Mouse (Mus musculus) CD4-positive helper T cell, adult 2 months (primary cell): ENCODE data around the gene Tcf20.
A peak's percentile ranks its signal among the peaks of the same experiment; 100 is the strongest.

Experiments used
- DNase-seq: peaks from one replicate; pipeline ENCODE4 v3.0.0-alpha.2; 2012; ENCODE audit warnings: low read depth, missing footprints, low spot score

The Tcf20 gene

GRCm38 (mm10) chr15:82987732-82988112 lies at the start of gene Tcf20:
TSS of gene Tcf20 (minus strand) at chr15:82987872.
- DNase-seq: peak; percentile 88

DNA sequence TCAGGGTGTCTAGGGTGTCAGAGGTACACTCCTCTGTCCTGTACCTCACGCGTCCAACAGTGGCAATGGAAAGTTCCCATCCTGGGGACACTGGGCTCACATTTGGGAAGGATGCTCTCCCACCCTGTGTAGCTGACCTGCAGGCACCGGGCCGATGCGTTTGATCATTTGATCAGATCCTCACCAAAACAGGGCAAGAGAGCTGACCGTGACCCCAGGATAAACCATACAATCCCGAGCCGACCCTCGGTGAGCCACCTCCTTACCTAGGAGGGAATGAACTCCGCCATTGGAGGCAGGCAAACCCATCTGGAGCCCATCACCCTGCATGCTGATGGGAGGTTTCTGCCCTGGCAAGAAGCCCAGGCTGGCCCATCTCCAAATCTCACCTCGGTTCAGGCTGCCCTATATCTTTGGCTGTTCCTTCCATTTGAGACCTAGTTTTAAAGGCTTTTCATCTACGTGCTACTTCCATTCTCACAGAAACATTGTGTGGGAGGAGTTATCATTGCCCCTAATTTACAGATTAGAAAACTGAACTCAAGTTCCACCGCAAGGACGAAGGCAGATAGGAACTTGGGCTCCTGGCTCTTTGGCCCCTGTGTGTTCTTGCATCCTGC lies 49.3 kb upstream of the Tcf20 start:
- no peak for DNase-seq

DNA sequence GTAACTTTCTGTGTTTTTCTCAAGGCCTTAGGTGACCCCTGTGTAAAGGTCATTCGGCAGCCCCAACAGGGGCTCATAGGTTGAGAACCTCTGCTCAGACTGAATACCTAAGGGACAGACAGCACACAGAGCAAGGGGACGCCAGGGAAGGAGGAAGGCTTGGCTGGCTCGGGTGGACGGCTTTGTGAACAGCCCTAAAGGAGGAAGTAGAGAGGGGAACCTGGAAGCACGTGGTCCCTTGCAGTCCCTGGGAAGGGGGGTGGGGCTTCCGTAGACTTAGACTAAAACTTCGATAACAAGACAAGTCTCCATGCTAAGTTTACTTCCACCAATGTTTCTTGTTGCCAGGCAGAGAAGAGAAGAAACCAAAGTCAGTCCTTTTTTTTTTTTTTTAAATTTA lies 48.4 kb upstream of the Tcf20 start:
- DNase-seq: peak; percentile 30

- no peak for DNase-seq
Observed at GRCm38 (mm10) chr15:83034275-83034977, 46.8 kb upstream of the Tcf20 start.

- no peak for DNase-seq
Observed at GRCm38 (mm10) chr15:83032981-83033541, 45.4 kb upstream of the Tcf20 start, which contains the start of gene Nfam1. TSS of gene Nfam1 (minus strand) at chr15:83033306.

DNA sequence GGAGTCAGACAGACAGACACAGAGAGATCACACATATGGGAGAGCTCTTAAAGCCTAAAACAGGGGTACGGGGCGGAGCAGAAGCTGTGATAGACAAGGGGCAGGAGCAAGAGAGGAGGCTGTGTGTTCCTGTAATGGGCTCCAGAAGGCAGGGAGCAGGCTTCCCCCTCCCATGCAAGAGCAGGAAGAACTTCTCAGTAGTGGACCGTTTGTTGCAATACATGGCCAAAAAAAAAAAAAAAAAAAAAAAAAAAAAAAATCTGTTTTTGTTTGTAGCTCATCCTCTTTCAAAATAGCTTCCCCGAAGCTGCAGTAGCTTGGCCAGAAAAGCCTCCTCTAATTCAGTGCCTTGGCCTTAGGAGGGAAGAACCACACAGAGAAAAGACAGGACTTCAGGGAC lies 43.2 kb upstream of the Tcf20 start:
- no peak for DNase-seq

GRCm38 (mm10) chr15:83029725-83030718 lies 42.4 kb upstream of the Tcf20 start:
- DNase-seq: no peak

DNA sequence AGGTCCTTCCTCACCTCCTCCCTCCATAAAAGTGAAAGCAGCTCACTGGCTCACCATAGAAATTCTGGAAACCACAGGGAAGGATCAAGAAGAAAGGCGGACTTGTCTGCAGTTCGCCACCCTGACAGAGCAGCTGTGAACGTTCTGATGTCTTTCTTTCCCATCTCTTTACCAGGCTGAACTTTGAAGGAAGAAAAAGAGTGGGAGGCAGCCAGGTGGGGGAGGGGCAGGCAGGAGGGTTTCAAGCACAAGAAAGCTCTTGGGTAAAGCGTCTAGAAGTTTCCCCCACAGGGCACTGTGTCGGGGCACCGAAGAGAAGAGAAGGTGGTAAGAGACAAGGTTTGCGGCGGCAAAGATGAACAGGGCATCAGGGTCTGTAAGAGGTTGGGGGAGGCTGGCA lies 38.5 kb upstream of the Tcf20 start:
- no peak for DNase-seq

- DNase-seq: no peak
Observed at GRCm38 (mm10) chr15:83025041-83025760, 37.5 kb upstream of the Tcf20 start.

GRCm38 (mm10) chr15:83022947-83023346 lies 35.3 kb upstream of the Tcf20 start:
- no peak for DNase-seq

GRCm38 (mm10) chr15:83010990-83011664 lies 23.5 kb upstream of the Tcf20 start:
- DNase-seq: no peak

DNA sequence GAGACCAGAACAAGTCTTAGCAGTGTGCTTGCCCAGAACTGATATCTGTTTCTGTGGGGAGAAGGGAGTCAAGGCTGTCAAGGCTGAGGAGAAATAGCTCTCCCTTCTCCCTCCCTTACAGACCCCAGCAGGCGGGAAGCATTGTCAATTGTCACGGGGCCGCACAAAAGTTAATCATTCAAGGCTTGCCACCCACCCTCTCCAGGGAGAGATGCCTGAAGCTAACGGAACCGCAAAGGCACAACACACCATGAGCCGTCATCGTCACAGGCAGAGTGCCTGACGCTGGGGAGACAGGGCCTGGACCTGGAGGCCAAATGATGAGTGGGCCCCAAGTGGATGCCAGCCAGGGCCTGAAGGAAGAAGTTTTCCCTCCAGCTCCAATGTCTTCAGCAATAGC lies 22.8 kb upstream of the Tcf20 start:
- DNase-seq: no peak

DNA sequence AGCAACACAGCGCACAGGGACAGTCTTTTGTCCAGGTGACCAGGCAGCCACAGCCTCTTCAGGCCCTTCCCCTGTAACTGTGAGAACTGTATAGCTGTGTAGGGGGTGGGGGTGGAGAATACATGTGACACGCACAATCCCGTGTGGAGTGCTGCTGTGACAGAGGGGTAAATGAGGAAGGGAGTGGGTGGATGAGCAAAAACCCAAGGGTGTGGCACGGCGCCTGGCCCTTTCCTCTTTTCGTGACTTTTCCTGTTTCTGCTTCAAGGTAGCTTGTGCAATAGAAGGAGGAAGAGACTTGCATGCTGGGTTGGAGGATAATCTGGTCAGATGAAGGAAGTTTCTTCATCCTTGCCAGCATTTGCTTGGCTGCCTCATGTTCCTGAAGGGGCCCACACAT lies 21.9 kb upstream of the Tcf20 start:
- no peak for DNase-seq

DNA sequence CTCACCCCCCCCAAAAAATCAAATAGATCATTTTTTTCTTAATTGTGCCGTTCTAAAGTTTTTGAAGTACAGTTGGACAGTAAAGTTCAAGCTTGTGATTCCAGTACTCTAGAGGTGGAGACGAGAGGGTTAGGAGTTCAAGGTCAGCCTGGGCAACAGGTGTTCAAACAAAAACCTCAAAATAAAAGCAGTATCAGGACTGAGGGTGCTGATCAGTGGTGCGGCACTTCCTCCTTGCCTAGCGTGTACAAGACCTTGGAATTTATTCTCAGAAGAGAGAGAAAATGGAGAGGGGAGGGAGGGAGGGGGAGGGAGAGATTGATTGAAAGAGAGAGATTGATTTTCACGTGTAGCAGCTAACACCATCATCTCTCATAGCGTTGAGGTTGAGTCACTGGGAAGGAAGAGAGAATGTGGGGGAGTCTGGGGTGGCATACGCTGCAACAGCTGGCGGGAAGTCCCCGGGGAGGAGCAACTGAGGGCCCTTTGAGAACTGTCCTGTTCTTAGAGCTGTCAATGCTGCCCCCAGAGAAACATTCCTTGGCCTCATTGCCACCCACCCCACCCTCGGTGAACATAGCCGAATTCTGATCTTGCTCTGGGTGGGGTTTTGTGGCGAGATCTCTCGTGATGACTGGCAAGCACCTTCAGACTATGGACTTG lies 21.2 kb upstream of the Tcf20 start:
- peak; percentile 61 for DNase-seq

- no peak for DNase-seq
Observed at GRCm38 (mm10) chr15:83007346-83007920, 19.8 kb upstream of the Tcf20 start.

DNA sequence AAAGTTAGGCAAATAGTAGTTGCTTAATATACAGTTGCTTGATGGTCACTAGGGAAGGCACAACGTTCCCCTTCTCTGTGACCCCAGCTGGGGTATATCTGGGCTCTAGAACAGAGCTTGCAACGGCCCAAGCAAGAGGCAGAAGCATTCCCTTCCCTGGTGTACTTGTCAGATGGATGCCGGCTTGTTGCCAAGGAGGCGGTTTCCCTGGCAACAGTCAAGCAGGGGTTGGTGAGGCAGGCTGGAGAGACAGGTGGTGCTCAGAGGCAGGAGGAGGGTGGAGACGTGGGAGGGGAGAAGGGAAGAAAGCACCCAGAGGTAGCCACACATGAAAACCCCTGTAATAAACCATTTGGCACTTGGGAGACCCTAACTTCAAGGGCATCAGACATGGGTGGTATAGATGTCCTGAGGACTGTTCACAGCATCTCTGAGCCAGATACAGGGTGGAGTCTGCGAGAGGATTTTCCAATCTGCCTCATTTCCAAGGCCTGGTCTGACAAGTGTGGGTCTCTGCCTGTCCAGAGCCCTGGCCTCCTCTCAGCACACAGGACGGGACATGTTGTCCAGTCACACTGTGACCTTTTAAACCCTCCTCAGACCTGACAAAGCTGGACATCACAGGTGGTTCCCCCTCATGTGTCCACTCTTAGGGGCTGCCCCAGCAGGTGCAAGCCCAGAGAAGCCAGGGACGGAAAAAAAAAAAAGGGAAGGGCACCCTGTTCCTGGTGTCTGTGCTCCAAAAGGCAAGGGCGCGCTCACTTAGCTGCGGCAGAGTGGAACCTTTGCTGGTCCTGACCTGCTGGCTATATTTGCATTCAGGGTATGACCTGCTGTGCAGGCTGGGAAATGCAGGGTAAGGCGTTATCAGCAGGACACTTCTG lies 15.2 kb upstream of the Tcf20 start:
- DNase-seq: no peak

DNA sequence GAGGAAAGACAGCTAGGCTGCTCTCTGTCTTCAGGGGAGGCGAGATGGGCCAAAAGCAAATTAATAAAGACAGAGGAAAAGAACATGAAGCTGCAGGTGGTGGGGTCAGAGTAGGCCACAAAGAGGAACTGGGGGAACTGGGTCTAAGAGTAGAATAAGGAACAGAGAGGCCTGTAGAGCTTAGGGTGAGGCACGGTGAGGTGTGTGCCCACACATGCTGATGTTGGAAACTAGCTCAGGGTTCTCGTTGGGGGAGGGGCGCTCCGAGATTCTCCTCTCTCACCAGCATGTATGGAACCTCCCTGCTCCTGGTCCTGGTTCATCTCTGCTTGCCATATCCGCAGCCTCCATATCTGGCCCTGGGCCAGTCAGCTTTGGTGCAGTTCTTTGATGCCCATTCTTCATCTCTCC lies 11.1 kb upstream of the Tcf20 start:
- no peak for DNase-seq

DNA sequence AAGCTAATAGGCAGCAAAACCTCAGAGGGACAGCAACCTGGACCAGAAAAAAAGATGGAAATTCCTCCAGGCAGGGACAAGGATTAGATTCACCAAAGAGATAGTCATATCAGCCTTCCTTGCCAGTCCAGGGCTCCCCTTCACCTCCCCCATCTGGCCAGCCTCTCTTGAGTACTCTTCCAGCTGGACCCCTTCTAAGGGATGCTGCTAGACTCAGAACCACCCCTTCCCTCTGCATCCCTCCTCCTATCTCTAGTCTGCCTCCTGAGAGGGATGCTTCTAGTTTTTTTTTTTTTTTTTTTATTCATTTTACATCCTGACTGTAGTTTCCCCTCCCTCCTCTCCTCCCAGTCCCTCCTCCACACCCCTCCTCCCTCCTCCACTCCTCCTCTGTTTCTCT lies 8.8 kb upstream of the Tcf20 start:
- no peak for DNase-seq

- no peak for DNase-seq
Observed at GRCm38 (mm10) chr15:82995239-82995638, 7.6 kb upstream of the Tcf20 start.
